Mouse (Mus musculus): ENCODE measurements around the gene Ttc17. TPM values are rescaled to one million over a fixed set of nuclear protein-coding genes. Genes with fewer than 3 reads are reported as not detected.

Ttc17 gene
- polyA plus RNA-seq, 1 experiment, result 11.5 TPM

- no peaks in the 10 kb centered on the region for H3K27me3 ChIP-seq (ENCODE audit: control insufficient read depth, insufficient read depth, low read length)
- DNase-seq (ENCODE audit: low read depth in 1 of 2, low spot score in 2 of 2), result no peak
- 92% methylated on average over 14 of the region's 14 CpGs for WGBS
- H3K36me3 ChIP-seq (ENCODE audit: control insufficient read depth, insufficient read depth, low read length), result peaks cover 40% of the 10 kb centered on the region
- no peak overlapping the region for H3K4me3 ChIP-seq (ENCODE audit: extremely low read depth, insufficient read depth, insufficient read length)
- no peak for TF ChIP-seq POLR2A (IDR thresholded peaks at IDR 0.05; ENCODE audit: low read depth, low read length)
- no peak for TF ChIP-seq CTCF (IDR thresholded peaks at IDR 0.05; ENCODE audit: extremely low read depth, insufficient read depth, insufficient read length, insufficient replicate concordance)
- H3K27ac ChIP-seq (ENCODE audit: insufficient read depth, low read length), result no peak overlapping the region
- no peaks in the 10 kb centered on the region for H3K4me1 ChIP-seq (ENCODE audit: control insufficient read depth, insufficient read depth, insufficient read length)
Observed at GRCm38 (mm10) chr2:94333841-94334741, 72.4 kb downstream of the Ttc17 start.

GRCm38 (mm10) chr2:94333086-94333485, 73.4 kb downstream of the Ttc17 start:
- Histone ChIP-seq H3K27me3 (ENCODE audit: control insufficient read depth, insufficient read depth, low read length) (no peaks in the 10 kb centered on the region), H3K4me3 (ENCODE audit: extremely low read depth, insufficient read depth, insufficient read length) (no peak overlapping the region), H3K4me1 (ENCODE audit: control insufficient read depth, insufficient read depth, insufficient read length) (no peaks in the 10 kb centered on the region), H3K36me3 (ENCODE audit: control insufficient read depth, insufficient read depth, low read length) (peaks cover 43% of the 10 kb centered on the region), H3K27ac (ENCODE audit: insufficient read depth, low read length) (no peak overlapping the region)
- TF ChIP-seq POLR2A (IDR thresholded peaks at IDR 0.05; ENCODE audit: low read depth, low read length) (no peak), CTCF (IDR thresholded peaks at IDR 0.05; ENCODE audit: extremely low read depth, insufficient read depth, insufficient read length, insufficient replicate concordance) (no peak)
- 94% methylated on average over 2 of the region's 2 CpGs for WGBS
- DNase-seq (ENCODE audit: low read depth in 1 of 2, low spot score in 2 of 2), result no peak

- DNase-seq (ENCODE audit: low read depth in 1 of 2, low spot score in 2 of 2), result no peak
- 97% methylated on average over 13 of the region's 13 CpGs for WGBS
- H3K4me1 ChIP-seq (ENCODE audit: control insufficient read depth, insufficient read depth, insufficient read length), result no peaks in the 10 kb centered on the region
- H3K36me3 ChIP-seq (ENCODE audit: control insufficient read depth, insufficient read depth, low read length), result peaks cover 47% of the 10 kb centered on the region
- no peak overlapping the region for H3K4me3 ChIP-seq (ENCODE audit: extremely low read depth, insufficient read depth, insufficient read length)
- H3K27me3 ChIP-seq (ENCODE audit: control insufficient read depth, insufficient read depth, low read length), result no peaks in the 10 kb centered on the region
- no peak overlapping the region for H3K27ac ChIP-seq (ENCODE audit: insufficient read depth, low read length)
- no peak for TF ChIP-seq POLR2A (IDR thresholded peaks at IDR 0.05; ENCODE audit: low read depth, low read length)
- no peak for TF ChIP-seq CTCF (IDR thresholded peaks at IDR 0.05; ENCODE audit: extremely low read depth, insufficient read depth, insufficient read length, insufficient replicate concordance)
Observed at GRCm38 (mm10) chr2:94329336-94329735, 77.2 kb downstream of the Ttc17 start.

- peaks cover 52% of the 10 kb centered on the region for H3K36me3 ChIP-seq (ENCODE audit: control insufficient read depth, insufficient read depth, low read length)
- WGBS, result 95% methylated on average over 3 of the region's 3 CpGs
- no peak overlapping the region for H3K27ac ChIP-seq (ENCODE audit: insufficient read depth, low read length)
Observed at GRCm38 (mm10) chr2:94327836-94328235, 78.7 kb downstream of the Ttc17 start.

GRCm38 (mm10) chr2:94319780-94320179, 86.7 kb downstream of the Ttc17 start:
- Histone ChIP-seq H3K4me3 (ENCODE audit: extremely low read depth, insufficient read depth, insufficient read length) (no peak overlapping the region), H3K27ac (ENCODE audit: insufficient read depth, low read length) (no peak overlapping the region), H3K27me3 (ENCODE audit: control insufficient read depth, insufficient read depth, low read length) (no peaks in the 10 kb centered on the region), H3K36me3 (ENCODE audit: control insufficient read depth, insufficient read depth, low read length) (peaks cover 29% of the 10 kb centered on the region), H3K4me1 (ENCODE audit: control insufficient read depth, insufficient read depth, insufficient read length) (no peaks in the 10 kb centered on the region)
- TF ChIP-seq CTCF (IDR thresholded peaks at IDR 0.05; ENCODE audit: extremely low read depth, insufficient read depth, insufficient read length, insufficient replicate concordance) (no peak), POLR2A (IDR thresholded peaks at IDR 0.05; ENCODE audit: low read depth, low read length) (no peak)
- no peak for DNase-seq (ENCODE audit: low read depth in 1 of 2, low spot score in 2 of 2)
- WGBS, result 88% methylated on average over 2 of the region's 2 CpGs

More at GRCm38 (mm10) chr2:94327836-94328235, 78.7 kb downstream of the Ttc17 start:
- Histone ChIP-seq H3K4me3 (ENCODE audit: extremely low read depth, insufficient read depth, insufficient read length) (no peak overlapping the region), H3K27me3 (ENCODE audit: control insufficient read depth, insufficient read depth, low read length) (no peaks in the 10 kb centered on the region), H3K4me1 (ENCODE audit: control insufficient read depth, insufficient read depth, insufficient read length) (no peaks in the 10 kb centered on the region)
- DNase-seq (ENCODE audit: low read depth in 1 of 2, low spot score in 2 of 2), result no peak
- TF ChIP-seq CTCF (IDR thresholded peaks at IDR 0.05; ENCODE audit: extremely low read depth, insufficient read depth, insufficient read length, insufficient replicate concordance) (no peak), POLR2A (IDR thresholded peaks at IDR 0.05; ENCODE audit: low read depth, low read length) (no peak)

GRCm38 (mm10) chr2:94316526-94316925, 90.0 kb downstream of the Ttc17 start:
- Histone ChIP-seq H3K4me1 (ENCODE audit: control insufficient read depth, insufficient read depth, insufficient read length) (no peaks in the 10 kb centered on the region), H3K27ac (ENCODE audit: insufficient read depth, low read length) (no peak overlapping the region), H3K27me3 (ENCODE audit: control insufficient read depth, insufficient read depth, low read length) (no peaks in the 10 kb centered on the region), H3K4me3 (ENCODE audit: extremely low read depth, insufficient read depth, insufficient read length) (no peak overlapping the region), H3K36me3 (ENCODE audit: control insufficient read depth, insufficient read depth, low read length) (peaks cover 22% of the 10 kb centered on the region)
- no peak for DNase-seq (ENCODE audit: low read depth in 1 of 2, low spot score in 2 of 2)
- TF ChIP-seq CTCF (IDR thresholded peaks at IDR 0.05; ENCODE audit: extremely low read depth, insufficient read depth, insufficient read length, insufficient replicate concordance) (no peak), POLR2A (IDR thresholded peaks at IDR 0.05; ENCODE audit: low read depth, low read length) (no peak)
- 75% methylated on average over 5 of the region's 5 CpGs for WGBS

GRCm38 (mm10) chr2:94303984-94304383, 102.5 kb downstream of the Ttc17 start:
- Histone ChIP-seq H3K27ac (ENCODE audit: insufficient read depth, low read length) (no peak overlapping the region), H3K27me3 (ENCODE audit: control insufficient read depth, insufficient read depth, low read length) (no peaks in the 10 kb centered on the region), H3K36me3 (ENCODE audit: control insufficient read depth, insufficient read depth, low read length) (peaks cover 27% of the 10 kb centered on the region), H3K4me1 (ENCODE audit: control insufficient read depth, insufficient read depth, insufficient read length) (no peaks in the 10 kb centered on the region), H3K4me3 (ENCODE audit: extremely low read depth, insufficient read depth, insufficient read length) (no peak overlapping the region)
- DNase-seq (ENCODE audit: low read depth in 1 of 2, low spot score in 2 of 2), result no peak
- TF ChIP-seq CTCF (IDR thresholded peaks at IDR 0.05; ENCODE audit: extremely low read depth, insufficient read depth, insufficient read length, insufficient replicate concordance) (no peak), POLR2A (IDR thresholded peaks at IDR 0.05; ENCODE audit: low read depth, low read length) (no peak)
- 95% methylated on average over 10 of the region's 10 CpGs for WGBS
